Mouse (Mus musculus) left cerebral cortex, adult 9 months (tissue): Measurements from ENCODE around the gene H6pd.

ENCODE experiments used
- DNase-seq, 2 experiments: peaks; one replicate each; pipeline ENCODE4 v3.0.0; 2022; ENCODE audit warnings: low spot score in 2 of 2

Gene H6pd

DNA sequence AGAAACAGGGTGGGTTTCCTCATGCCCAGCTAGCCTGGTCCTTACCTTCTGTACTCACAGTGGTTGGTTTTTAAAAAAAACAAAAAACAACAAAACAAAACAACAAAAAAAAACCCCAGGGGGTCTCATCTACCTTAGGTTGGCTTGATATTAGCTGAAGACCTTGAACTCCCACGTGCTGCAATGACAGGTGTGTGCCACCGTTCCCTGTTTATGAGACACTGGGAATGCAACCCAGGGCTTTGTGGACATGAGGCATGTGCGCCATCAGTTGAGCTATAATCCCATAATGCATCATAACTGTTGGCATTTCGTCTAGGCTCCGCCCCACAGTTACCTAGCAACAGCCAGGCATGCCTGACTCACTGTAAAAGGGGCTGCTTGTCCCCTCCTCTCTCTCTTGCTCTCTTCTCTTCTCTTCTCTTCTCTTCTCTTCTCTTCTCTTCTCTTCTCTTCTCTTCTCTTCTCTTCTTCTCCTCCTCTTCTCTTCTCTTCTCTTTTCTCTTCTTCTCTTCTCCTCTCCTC, 33.0 kb downstream of the H6pd start:
- DNase-seq = no peak

DNA sequence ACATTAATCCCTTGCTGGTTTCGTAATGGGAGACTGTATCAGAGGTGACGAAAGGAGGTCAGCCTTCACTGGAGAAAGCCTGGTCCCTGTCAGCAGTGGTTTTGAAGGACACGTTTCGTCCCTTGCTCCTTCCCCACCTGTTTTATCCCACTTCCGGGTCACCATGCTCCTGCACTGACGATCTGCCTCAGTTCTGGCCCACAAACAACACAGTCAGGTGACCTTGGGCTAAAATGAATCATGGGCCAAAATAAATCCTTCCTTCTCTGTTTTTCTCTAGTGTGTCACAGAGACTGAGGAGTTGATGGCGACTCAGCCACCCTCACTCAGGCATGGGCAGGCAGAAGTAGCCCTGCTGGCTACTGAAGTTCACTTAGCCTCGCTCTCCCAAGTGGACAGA, 33.5 kb downstream of the H6pd start:
- DNase-seq = no peak

DNA sequence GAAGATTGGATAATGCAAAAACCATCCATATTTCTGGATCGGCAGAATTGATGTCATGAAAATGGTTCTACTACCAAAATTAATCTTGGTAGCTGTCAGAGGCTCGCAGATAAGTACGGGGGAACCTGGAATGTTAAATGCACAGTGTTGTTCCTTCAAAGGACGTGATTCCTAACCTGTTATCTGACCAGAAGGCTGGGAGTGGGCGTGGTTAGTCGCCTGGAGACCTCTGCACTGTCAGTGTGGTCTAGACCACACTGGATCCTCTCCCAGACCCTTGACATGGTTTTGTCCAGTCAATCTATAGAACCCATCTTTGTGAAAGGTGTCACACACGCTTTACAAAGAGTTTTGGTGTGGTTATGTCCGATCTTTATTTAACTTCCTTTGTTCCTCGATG, 37.4 kb downstream of the H6pd start:
- no peak for DNase-seq

DNA sequence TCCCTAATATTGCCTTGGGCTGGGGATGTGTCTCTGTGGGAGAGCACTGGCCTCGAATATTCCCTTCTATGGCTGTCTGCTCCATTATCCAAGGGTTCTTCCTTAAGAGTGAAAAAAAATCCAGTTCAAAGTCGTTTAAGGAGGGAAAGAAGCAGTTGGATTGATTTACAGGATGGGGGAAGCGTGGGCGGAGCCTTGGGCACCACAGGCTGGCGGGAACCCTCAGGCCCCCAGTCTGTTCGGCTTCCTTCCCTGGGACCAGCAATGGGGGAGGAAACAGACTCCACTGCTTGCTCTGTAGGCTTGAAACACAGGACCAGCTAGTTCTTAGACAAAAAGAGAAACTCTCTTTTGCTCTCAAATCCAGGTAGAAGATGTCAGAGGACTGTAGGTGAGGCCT, 40.3 kb downstream of the H6pd start:
- DNase-seq = no peak

DNA sequence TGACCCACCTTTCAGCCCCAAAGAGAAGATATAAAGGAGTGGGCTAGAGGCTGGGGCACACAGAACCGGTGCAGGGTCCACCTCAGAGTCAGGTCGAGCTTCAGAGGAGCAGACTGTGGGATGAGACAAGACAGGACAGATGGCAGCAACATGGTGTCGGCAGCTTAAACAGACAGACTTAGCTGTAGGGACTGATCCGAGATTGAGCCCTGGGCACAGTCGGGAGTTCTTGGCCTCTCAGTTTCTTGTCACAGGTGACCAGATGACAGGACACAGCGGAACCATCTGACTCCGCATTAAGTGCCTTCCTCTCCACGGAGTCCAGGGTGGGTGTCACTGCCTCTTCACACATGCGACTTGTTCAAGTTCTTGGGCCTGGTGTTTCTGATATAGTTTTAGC, 41.9 kb downstream of the H6pd start:
- DNase-seq = no peak

DNA sequence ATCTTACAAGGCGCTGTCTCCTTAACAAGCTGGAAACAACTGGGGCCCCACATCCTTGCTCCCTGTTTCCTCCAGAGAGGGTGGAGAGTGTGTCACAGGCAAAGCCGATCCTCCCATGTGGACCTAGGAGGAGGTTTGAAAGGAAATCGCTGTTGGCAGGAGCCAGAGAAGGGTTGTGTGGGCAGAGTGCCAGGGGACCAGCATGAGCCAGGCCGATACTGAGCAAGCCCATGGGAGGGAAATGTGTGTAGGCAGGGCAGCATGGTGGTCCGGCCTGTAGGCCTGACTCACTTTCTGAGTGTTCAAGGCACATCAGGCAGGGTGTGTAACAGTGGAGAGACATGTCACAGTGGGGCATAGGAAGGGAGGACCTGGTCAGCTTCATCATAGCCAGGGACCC, 42.6 kb downstream of the H6pd start:
- no peak for DNase-seq

DNA sequence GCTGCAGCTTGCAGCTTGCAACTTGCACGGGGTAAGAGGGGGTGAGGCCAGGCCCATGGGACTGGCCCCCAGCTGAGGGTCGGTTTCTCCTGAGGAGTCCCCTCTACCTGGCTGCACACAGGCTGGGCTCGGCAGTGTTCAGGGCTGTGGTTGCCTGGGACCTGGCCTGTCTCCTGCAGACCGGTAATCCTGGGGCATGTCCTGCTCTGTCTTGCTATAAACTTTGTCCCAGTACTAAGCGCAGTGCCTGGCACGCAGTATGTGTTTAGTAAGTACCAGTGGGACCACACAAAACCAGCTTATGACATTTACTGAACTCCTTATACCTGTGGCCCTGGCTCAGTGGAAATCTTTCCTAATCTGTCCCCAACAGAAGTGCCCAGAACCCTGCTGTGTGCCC, 43.2 kb downstream of the H6pd start:
- no peak for DNase-seq

DNA sequence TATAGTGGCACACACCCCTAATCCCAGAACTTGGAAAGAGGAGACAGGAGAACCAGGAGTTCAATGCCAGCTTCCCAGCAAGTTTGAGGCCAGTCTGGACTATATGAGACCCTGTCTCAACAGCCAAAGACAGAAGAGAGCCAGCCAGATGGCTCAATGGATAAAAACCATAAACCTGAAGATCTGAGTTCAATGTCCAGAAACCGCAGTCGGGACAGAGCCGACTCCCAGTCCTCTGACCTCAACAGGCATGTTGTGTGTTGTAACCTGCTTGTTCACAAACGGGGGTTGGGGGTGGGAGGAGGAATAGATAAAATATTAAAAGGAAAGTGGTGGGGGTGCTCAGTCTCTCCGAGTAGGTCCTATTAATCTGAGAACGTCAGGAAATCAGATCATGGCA, 43.6 kb downstream of the H6pd start:
- DNase-seq = no peak

DNA sequence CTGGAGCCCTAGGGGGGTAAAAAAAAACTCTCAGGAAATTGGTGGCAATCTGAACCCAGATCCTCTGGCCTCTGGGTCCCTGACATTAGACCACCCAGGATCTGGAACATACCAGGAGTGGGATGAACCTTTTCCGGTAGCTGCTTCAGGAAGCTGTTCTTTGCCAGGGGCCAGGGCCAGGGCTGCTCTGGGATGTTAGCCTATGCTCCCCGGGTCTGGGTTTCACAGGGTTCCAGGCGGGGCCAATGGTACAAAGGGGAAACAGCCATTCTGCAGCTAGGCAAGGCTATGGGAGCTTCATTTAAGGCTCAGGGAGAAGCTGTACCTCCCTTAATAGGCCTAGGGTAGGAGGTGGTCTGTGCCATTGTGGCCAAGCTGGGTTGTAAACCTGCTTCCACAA, 44.1 kb downstream of the H6pd start:
- DNase-seq = no peak

DNA sequence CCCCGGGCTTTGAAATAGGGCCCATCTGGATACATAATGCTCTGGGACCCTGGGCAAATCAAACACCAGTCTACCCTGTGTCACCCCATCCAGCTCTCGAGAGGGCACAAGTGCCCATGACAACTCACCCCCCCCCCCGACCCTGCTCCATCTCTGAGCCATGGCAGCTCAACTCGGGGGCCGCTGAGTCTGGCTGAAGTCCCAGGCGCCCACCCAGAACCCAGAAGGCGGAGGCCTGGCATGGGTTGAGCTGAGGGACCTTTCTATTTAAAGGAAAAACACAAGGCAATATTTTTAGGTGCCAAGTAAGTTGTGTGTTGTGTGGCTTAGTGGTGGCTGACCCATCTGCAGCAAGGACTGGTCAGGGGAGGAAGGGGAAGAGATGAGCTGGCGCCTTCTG, 44.5 kb downstream of the H6pd start:
- DNase-seq = no peak

DNA sequence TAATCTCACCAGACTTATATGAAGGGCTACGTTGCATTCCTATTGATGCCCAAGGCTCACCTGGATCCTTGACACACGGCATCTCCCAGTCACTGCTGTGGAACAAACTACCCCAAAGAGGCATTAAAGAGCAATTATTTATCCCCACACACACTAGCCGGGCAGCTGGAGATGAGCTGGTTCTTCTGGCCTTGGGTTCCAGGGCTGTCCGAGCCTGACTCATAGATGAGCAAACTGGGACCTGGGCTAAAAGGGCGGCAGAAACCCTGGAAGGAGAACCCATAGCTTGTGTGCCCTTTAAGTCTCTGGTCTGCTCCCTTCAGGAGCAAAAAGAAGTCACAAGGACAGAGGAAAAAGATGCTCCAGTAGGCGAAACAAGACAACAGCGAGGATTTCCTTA, 48.4 kb downstream of the H6pd start:
- DNase-seq = no peak

DNA sequence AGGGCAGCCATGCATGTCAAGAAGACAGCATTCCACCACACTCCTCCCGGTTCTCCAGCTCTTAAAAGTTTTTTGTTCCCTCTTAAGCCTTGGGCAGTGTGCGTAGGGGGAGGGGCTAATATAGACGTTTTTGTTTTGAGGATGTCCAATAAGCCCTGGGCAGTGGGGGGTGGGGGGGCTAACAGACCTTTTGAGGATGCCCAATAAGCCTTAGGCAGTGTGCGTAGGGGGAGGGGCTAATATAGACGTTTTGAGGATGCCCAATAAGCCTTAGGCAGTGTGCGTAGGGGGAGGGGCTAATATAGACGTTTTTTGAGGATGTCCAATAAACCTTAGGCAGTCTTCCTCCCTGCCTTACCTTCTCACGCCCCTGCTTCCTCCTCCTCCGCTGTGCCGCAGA, 49.0 kb downstream of the H6pd start:
- DNase-seq = no peak

DNA sequence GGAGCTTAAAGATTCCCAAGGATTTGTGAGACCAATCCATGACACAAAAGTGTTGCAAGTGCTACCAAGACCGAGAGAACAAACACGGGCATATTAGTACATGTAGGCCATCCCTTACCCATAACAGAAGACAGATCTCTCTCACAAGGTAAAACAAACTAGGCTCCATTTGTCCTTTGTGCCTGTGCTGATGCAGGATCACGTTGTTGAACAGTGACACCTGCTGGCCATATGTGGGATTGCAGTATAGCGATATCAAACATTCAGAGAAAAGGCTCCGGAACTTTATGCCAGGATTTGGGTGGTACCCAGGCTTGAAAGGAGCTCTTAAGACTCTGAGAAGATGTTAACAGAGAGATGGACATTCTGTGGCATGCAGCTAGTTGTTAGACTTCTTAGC, 50.3 kb downstream of the H6pd start:
- DNase-seq = peak in 1 of 2 experiments; percentile 91

DNA sequence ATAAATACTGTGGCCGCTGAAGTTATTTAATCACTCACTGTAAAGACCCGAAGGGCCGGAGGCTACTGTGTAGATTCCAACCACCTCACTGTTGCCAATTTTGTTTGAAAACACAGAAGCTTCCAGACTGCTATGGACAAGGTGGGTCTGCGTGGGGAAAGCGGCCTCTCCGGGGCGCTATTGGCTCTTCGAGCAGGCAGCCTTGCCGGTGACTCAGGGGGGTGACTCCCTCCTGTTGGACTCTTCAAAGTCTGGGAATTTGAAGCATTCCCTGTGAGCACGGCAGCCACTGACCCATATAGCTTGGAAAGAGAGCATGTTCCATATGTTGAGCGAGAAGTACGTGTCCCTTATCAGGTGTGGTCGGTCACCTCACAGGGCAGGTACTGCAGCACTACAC, 52.8 kb downstream of the H6pd start:
- DNase-seq = no peak

DNA sequence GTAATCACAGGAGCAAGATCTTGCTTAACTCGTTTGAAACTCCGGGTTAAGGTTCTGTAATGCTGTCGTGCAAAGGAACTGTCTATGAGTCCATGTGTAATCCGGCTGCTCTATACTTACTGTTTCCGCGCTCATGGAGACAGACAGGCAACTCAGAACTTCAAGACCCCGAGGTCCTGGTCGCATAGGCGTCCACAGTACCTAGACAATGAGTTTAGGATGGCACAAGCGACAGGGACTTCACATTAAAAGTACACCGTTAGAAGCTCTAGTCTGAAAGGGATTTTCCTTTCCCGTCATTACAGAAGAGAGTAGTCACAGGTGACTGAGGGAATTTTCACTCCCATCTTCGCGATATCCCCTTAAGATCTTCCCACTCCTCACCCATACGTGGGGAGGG, 53.2 kb downstream of the H6pd start:
- DNase-seq = no peak

DNA sequence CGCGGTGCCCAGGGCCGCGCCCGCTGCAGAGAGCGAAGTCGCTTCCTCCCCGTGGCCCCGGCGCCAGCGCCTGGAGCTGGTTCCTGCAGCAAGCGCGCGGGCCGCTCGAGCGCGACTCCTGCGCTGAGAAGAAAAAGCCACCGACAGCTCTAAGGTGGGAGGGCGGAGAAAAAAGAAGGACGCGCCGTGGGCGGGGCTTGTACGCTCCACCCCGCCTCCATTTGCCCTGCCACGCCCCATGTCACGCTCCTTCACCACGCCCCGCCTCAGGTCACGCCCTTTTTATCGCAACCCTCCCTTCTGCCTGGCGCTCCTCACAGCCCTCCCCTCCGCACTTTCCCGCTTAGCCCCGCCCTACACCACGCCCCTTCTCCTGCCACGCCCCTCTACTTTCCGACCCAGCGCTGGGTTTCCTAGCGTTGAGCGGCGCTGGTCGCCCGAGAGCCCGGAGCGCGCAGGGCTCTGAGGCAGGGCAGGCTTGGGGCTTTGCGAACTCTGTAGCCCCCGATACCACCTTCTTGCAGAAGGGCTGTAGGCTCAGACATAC, 53.9 kb downstream of the H6pd start, which contains the start of gene Spsb1:
Gene Spsb1 (minus strand): TSS at position 151 of the 547 bp plus-strand sequence.
- peak; percentile 93 to 96 for DNase-seq

DNA sequence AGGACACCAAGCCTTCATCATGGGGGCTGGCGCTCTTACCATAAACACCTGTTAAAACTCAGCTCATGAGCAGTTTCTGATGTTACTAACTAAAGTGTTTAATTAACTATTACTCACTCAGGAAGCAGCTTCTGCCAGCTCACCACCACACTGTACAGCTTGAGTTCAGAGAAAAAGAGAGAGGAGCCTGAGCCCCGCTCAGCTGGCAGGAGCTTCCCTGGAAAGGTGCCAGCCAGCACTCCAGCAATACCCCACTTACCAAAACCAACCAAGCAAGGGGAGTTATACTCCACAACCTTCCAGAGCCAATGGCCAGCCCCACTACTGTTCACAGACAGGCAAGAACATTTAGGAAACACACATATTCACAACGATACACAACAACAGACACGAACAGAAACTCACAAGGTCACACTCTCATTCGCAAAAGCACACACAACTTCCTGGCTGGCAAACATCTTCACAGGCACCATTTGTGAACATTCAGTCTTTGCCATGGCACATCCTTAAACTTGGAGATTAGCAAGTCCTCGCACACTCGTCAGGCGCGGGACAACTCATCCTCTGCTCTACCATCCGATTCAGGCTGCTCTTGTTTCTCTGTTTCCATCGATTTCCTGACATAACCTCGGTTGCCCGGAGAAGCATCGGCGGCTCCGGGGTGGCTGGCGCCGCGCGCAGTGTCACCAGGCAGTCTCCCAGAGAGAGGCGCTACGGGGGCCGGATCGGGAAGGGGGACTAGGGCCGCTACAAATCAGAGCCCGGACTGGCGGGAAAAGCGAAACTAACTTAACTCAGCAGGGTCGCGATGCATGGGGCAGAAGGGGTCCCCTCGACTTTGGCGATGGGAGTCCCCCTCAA, 55.0 kb downstream of the H6pd start:
- peak in 1 of 2 experiments; percentile 44 for DNase-seq

DNA sequence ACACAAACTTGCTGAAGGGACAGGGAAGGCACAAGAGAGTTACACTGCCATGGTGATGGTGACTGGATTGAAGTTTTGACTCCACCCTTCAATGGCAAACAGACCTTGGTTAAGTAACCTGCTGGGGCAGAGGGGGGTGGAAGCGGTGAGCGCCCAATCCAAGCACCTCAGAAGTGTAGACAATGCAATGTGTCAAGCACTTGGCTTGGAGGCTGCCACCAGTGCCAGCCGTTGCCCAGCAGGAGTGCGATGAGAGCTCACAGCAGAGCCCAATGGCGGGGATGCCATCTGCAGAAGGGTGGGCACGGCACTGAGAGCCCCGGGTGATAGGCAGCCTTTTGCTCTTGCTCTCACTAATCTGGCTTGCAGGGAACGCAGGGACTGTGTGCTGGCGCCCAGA, 56.6 kb downstream of the H6pd start:
- no peak for DNase-seq

DNA sequence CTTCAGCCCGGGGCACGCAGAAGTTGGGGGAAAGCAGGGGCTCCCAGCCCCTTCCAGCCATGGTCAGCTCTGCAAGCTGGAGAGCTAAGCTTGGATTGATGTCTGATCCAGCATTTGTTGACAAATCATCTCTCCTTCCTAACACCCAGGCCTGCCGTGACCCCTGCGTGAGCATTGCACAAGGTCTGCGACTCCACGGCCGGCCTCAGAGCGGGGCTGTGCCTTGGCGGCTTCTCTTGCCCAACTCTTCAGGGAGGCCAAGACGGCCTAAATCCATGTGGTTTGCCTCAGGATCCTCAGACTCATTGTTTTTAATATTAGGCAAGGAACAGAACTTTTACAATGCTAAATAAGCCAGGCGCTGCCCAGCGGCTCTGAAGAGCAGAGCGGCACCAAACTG, 57.6 kb downstream of the H6pd start:
- no peak for DNase-seq

DNA sequence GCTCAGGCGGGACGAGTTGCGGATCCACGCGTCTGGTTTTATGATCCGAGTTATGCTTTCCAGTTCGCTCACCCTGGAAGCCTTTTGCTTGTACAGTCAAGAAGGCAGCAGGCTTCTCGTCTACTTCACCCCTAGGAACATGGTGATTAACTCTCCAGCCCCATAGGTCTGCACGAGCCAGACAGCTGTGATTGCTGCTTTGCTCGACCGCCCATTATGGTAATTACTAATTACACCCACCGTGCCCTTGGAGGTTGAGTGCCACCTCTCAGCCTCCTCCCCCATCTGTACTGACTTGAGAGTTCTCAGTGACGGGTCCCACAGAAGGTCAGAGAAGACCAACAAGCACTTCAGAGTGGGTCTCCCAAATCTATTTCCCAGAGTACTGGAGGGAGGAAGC, 59.1 kb downstream of the H6pd start:
- DNase-seq = no peak

DNA sequence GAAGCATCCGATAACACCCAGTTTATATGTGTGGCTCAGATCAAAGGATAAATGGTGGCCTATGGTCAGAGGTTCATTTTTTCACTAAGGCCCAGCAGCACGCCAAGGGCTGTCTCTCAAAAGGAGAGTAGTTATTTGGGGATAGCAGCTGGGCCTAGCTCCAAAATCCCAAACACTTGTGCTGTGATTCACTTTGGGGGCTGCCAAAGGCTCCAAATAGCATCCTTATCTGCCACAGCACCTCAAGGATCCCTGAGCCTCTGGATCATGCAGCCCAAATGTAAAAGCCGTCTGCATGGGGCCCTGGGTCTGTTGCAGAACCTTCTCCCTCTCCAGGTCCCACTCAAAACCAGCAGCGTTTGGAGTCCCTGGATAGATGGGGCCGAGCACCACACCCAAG, 60.7 kb downstream of the H6pd start:
- DNase-seq = peak in 1 of 2 experiments; percentile 42

DNA sequence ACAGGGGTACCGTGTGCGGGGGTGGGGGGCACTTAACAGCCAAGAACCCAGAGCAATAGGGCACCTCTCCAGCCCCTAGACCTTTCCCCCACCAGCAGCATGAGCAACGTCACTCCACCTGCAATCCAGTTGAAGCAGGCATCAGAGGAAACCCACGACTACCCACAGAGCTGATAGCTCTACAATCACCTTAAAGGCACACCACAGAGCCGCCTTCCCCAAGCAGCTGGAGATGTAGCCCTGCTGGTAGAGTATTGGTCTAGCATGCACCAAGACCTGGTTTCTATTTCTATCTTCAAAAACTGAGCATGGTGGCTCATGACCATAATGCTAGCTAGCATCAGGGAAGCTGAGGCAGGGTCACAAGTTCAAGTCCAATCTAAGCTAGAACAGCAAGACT, 61.4 kb downstream of the H6pd start:
- no peak for DNase-seq

DNA sequence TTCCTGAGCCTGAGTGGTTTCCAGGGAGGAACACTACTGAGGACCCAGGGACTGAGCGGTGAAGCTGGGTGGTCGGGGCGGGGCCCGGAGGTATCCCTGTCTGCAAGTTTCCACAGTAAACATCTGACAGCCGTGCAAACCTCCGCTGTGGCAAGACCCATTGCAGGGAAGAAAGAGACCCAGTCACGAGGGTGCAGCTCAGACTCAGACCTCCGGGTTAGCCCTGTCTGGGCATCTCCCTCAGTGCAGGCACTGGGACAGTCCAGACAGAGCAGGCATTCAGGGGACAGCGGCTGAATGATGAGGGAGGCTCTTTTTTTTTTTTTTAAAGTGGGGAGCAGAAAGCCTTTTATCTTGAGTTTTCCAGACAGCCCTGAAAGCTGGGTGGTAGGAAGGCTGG, 63.6 kb downstream of the H6pd start:
- no peak for DNase-seq
